Mouse (Mus musculus): ENCODE measurements around the gene Wdr82. TPM values are rescaled to one million over a fixed set of nuclear protein-coding genes. Genes with fewer than 3 reads are reported as not detected.

Wdr82 gene
- total RNA-seq, 1 experiment from 2014 or later, result 89.5 TPM

DNA sequence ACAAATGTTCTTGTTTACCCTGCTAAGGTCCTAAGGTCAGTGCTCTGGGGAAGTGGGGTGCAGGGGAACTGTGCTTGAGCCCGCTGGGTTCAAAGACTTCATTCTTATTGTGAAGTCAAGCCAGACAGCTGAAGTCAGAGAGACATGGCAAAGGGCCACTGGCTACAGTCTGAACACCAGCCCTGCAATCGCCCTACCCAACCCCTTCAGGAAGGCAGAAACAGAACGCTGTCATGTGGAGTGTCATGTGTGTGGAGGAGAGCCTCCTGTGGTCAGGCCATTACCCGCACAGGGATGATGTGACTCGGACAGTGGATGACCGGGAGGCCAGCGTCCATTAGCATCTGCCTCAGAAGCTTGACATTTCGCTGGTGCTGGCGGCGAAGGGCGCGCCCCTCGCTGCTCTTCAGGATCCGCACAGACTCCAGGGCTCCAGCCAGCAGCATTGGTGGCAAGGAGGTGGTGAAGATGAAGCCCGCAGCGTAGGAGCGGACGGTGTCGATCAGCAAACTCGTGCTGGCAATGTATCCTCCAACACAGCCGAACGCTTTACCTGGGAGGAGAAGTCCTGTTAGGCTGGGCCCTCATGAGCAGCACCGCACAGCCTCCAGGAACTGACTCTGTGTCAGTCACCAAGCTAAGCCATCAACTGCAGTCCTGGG, 65.6 kb downstream of the Wdr82 start:
- no peak for ATAC-seq (replicated peaks; ENCODE audit: insufficient number of reproducible peaks, low FRiP score, low TSS enrichment, poor library complexity, severe bottlenecking)

DNA sequence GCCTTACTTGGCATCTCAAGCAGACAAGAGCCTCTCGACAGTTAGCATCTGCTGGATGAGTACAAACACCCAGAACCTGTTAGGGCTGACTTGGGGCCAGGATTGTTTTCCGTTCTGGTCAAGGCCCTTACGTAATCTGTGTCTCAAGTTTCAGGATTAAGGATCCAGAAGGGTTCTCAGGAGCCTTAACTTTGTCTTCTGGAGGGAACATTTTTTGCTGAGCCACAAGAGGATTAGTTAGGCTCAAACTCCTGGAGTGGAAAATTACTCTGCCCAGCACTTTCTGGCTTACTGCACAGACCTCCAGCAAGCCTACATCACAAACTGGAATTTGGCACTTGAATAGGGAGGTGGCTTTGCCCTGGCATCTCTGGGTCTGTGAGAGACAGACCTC, 66.1 kb downstream of the Wdr82 start:
- ATAC-seq (replicated peaks; ENCODE audit: insufficient number of reproducible peaks, low FRiP score, low TSS enrichment, poor library complexity, severe bottlenecking), result no peak

DNA sequence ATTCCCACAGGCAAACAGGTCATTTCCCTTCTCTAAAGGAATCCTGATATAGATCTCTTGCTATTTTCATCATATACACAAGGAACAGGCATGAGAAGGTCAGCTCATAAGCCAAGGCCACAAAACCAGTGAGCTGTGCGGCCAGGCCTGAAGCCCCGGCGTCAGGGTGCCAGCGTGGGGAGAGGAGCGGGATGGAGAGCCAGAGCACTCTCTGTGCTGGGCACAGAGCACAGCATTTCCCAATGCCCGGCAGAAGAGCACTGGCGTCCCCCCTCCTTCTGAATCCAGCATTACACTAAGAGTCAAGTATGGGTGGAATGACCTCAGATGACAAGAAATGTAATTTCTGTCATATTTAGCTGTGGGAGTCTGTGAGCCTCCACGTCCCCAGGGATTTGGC, 66.7 kb downstream of the Wdr82 start:
- no peak for ATAC-seq (replicated peaks; ENCODE audit: insufficient number of reproducible peaks, low FRiP score, low TSS enrichment, poor library complexity, severe bottlenecking)

DNA sequence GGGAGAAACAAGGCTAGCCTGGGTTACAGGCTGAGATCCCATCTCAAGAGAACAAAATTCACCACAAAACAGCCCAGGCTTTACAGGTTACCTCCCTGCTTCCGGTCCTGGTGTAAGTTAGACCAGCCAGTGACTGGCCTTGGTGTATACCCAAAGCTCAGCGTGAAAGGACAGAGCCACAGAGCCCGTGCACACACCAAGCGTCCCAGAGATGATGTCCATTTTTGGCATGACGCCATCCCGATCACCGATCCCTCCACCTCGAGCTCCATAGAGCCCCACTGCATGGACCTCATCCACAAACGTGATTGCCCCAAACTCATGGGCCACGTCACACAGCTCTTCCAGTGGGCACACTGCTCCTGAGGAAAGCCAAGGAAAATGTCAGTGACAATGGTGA, 67.2 kb downstream of the Wdr82 start:
- ATAC-seq (replicated peaks; ENCODE audit: insufficient number of reproducible peaks, low FRiP score, low TSS enrichment, poor library complexity, severe bottlenecking), result no peak

Other genes starting within 250 kb of the Wdr82 start
- gene Col6a5, start 210.3 kb upstream of the Wdr82 start, total RNA-seq (2017), result not detected in 3 replicates
- not detected in 3 replicates for gene Col6a4, start 74.1 kb upstream of the Wdr82 start, total RNA-seq (2017)
- gene Glyctk, start 12.8 kb upstream of the Wdr82 start, total RNA-seq (2017), result 0.29 to 3.0 TPM (median 0.97 TPM) in 3 replicates
- 30.2 to 33.6 TPM (median 31.1 TPM) in 3 replicates for gene Ppm1m, start 28.8 kb downstream of the Wdr82 start, total RNA-seq (2017)
- 50.2 to 87.3 TPM (median 73.1 TPM) in 3 replicates for gene Twf2, start 32.2 kb downstream of the Wdr82 start, total RNA-seq (2017)
- 4.2 to 6.6 TPM (median 6.1 TPM) in 3 replicates for gene Tlr9, start 51.7 kb downstream of the Wdr82 start, total RNA-seq (2017)
- gene Alas1, start 77.7 kb downstream of the Wdr82 start, total RNA-seq (2017), result 26.0 to 28.0 TPM (median 27.3 TPM) in 3 replicates
- gene Poc1a, start 110.1 kb downstream of the Wdr82 start, total RNA-seq (2017), result 0.38 to 2.4 TPM (median 0.85 TPM) in 3 replicates
- gene Dusp7, start 197.7 kb downstream of the Wdr82 start, total RNA-seq (2017), result 8.7 to 21.2 TPM (median 12.2 TPM) in 3 replicates